In genomic region chr5:74285764-74286163, GRCm38 (mm10) we compare ENCODE assay signal across 26 mouse cellular contexts.
A peak's percentile ranks its signal among the peaks of the same experiment; 100 is the strongest.
DNase-seq lines count a peak whose midpoint lies in the region; ATAC-seq lines count a peak whose summit lies in the region.
"Had no signal": no experiment of that assay in that cellular context is flagged by ENCODE, and none has a peak within 500 bp of the region (broad histone marks: within the 10 kb centered on the region; RNA-seq: fewer than 3 reads in every experiment).

No protein-coding gene starts in this region.

- intact Hi-C loops in heart, postnatal 25 days (cut with DNase I) = no loop called here

- no peaks in the 10 kb centered on the region for H3K27me3 ChIP-seq in heart, embryonic 16.5 days (ENCODE audit: control insufficient read depth, insufficient read depth, low read length)
- no peaks in the 10 kb centered on the region for H3K27me3 ChIP-seq in embryonic facial prominence, embryonic 14.5 days (replicated peaks; ENCODE audit: control insufficient read depth, insufficient read depth, low read length)
- no peaks in the 10 kb centered on the region; the same call in 1 of the 2 replicates for H3K27me3 ChIP-seq in limb, embryonic 12.5 days
- H3K27me3 ChIP-seq in neural tube, embryonic 15.5 days (replicated peaks) = peaks cover 2% of the 10 kb centered on the region; the same call in 1 of the 2 replicates
- H3K27me3 ChIP-seq: forebrain, embryonic 13.5 days; liver, embryonic 15.5 days; midbrain, embryonic 15.5 days; stomach, embryonic 15.5 days had no signal

- H3K9ac ChIP-seq in heart, embryonic 16.5 days (ENCODE audit: low read length) = no peak overlapping the region
- H3K9ac ChIP-seq in embryonic facial prominence, embryonic 14.5 days (ENCODE audit: low read depth, low read length) = no peak overlapping the region
- H3K9ac ChIP-seq in limb, embryonic 12.5 days (replicated peaks) = no peak overlapping the region
- no peak overlapping the region for H3K9ac ChIP-seq in neural tube, embryonic 15.5 days (replicated peaks)
- H3K9ac ChIP-seq: forebrain, embryonic 13.5 days; liver, embryonic 15.5 days; lung, embryonic 14.5 days; midbrain, embryonic 15.5 days; stomach, embryonic 15.5 days had no signal

- H3K27ac ChIP-seq in heart, embryonic 16.5 days (ENCODE audit: low read length) = peak overlapping the region; percentile 60
- 0 out of 2 replicates have a peak overlapping the region, but pooled peaks have one; percentile 24 for H3K27ac ChIP-seq in embryonic facial prominence, embryonic 14.5 days (replicated peaks; ENCODE audit: low read depth, low read length)
- H3K27ac ChIP-seq in limb, embryonic 12.5 days = 0 out of 2 replicates have a peak overlapping the region, but pooled peaks have one; percentile 24
- no peak overlapping the region for H3K27ac ChIP-seq in neural tube, embryonic 15.5 days (replicated peaks)
- H3K27ac ChIP-seq: forebrain, embryonic 13.5 days; kidney, postnatal 0 days; liver, embryonic 15.5 days; midbrain, embryonic 10.5 days; midbrain, embryonic 15.5 days; stomach, embryonic 15.5 days had no signal

- ATAC-seq in heart, embryonic 16.5 days (replicated peaks; ENCODE audit: extremely low read depth, insufficient read depth, low FRiP score) = no peak
- no peak for ATAC-seq in embryonic facial prominence, embryonic 14.5 days (ENCODE audit: low read depth)
- no peak for ATAC-seq in limb, embryonic 12.5 days (ENCODE audit: insufficient number of reproducible peaks, insufficient read depth, low FRiP score, low TSS enrichment, low read depth)
- no peak for ATAC-seq in neural tube, embryonic 15.5 days (ENCODE audit: low FRiP score)
- ATAC-seq: forebrain, embryonic 13.5 days; hindbrain, embryonic 16.5 days; midbrain, embryonic 15.5 days had no signal

- H3K4me3 ChIP-seq in heart, embryonic 16.5 days (ENCODE audit: low read length) = no peak overlapping the region
- no peak overlapping the region for H3K4me3 ChIP-seq in embryonic facial prominence, embryonic 14.5 days (ENCODE audit: low read depth, low read length)
- H3K4me3 ChIP-seq in limb, embryonic 12.5 days (replicated peaks) = no peak overlapping the region
- H3K4me3 ChIP-seq in neural tube, embryonic 15.5 days (replicated peaks) = no peak overlapping the region
- H3K4me3 ChIP-seq: forebrain, embryonic 13.5 days; liver, embryonic 15.5 days; midbrain, embryonic 10.5 days; midbrain, embryonic 15.5 days; stomach, embryonic 15.5 days had no signal

- H3K9me3 ChIP-seq in heart, embryonic 16.5 days (replicated peaks; ENCODE audit: control insufficient read depth, low read length) = no peaks in the 10 kb centered on the region
- no peaks in the 10 kb centered on the region for H3K9me3 ChIP-seq in embryonic facial prominence, embryonic 14.5 days (ENCODE audit: control insufficient read depth, low read length)
- no peaks in the 10 kb centered on the region for H3K9me3 ChIP-seq in limb, embryonic 12.5 days
- no peaks in the 10 kb centered on the region for H3K9me3 ChIP-seq in neural tube, embryonic 15.5 days (replicated peaks)
- H3K9me3 ChIP-seq: forebrain, embryonic 13.5 days; G1E; liver, embryonic 15.5 days; midbrain, embryonic 10.5 days; midbrain, embryonic 15.5 days; stomach, embryonic 15.5 days had no signal

- peaks cover 24% of the 10 kb centered on the region for H3K4me1 ChIP-seq in heart, embryonic 16.5 days (ENCODE audit: control insufficient read depth, insufficient read depth, low read length)
- peaks cover 39% of the 10 kb centered on the region for H3K4me1 ChIP-seq in embryonic facial prominence, embryonic 14.5 days (ENCODE audit: control insufficient read depth, insufficient read depth, low read length)
- peaks cover 31% of the 10 kb centered on the region for H3K4me1 ChIP-seq in limb, embryonic 12.5 days (replicated peaks)
- H3K4me1 ChIP-seq in neural tube, embryonic 15.5 days = peaks cover 12% of the 10 kb centered on the region; the same call in 1 of the 2 replicates
- H3K4me1 ChIP-seq: forebrain, embryonic 13.5 days; midbrain, embryonic 15.5 days had no signal

- DNase-seq in embryo, embryonic 10.5 days (ENCODE audit: low spot score) = peak; percentile 37
- DNase-seq in embryo, embryonic 11 days = no peak
- no peak for DNase-seq in heart, postnatal 25 days (ENCODE audit: low spot score)
- peak; percentile 61 for DNase-seq in embryonic facial prominence, embryonic 14.5 days (ENCODE audit: low spot score)
- no peak for DNase-seq in adrenal gland, postnatal 4 days (ENCODE audit: low spot score in 2 of 2)
- DNase-seq: adrenal gland, postnatal 25 days; cerebellum, adult 8-10 months; gastrocnemius, postnatal 25 days; kidney, adult 8-10 months; kidney, postnatal 4 days; layer of hippocampus, postnatal 36 days; left cerebral cortex, postnatal 4 days; lung, embryonic 14.5 days; lung, postnatal 14 days; right cerebral cortex, postnatal 25 days had no signal

- H3K4me2 ChIP-seq in heart, embryonic 16.5 days (ENCODE audit: low read depth, low read length) = no peak overlapping the region
- H3K4me2 ChIP-seq in embryonic facial prominence, embryonic 14.5 days (ENCODE audit: low read depth, low read length) = no peak overlapping the region
- no peak overlapping the region for H3K4me2 ChIP-seq in limb, embryonic 12.5 days
- no peak overlapping the region for H3K4me2 ChIP-seq in neural tube, embryonic 15.5 days
- H3K4me2 ChIP-seq: forebrain, embryonic 13.5 days; liver, embryonic 15.5 days; lung, embryonic 14.5 days; midbrain, embryonic 15.5 days; stomach, embryonic 15.5 days had no signal

- no peaks in the 10 kb centered on the region for H3K36me3 ChIP-seq in heart, embryonic 16.5 days (ENCODE audit: control insufficient read depth, insufficient read depth)
- H3K36me3 ChIP-seq in embryonic facial prominence, embryonic 14.5 days (ENCODE audit: control insufficient read depth, insufficient read depth, low read length) = no peaks in the 10 kb centered on the region
- H3K36me3 ChIP-seq in limb, embryonic 12.5 days = no peaks in the 10 kb centered on the region
- H3K36me3 ChIP-seq in neural tube, embryonic 15.5 days = no peaks in the 10 kb centered on the region
- H3K36me3 ChIP-seq: G1E; liver, embryonic 15.5 days; midbrain, embryonic 10.5 days; midbrain, embryonic 15.5 days; stomach, embryonic 15.5 days had no signal

- WGBS in heart, embryonic 16.5 days = 43% methylated on average over 7 of the region's 7 CpGs
- 26% methylated on average over 7 of the region's 7 CpGs for WGBS in embryonic facial prominence, embryonic 14.5 days
- WGBS in limb, embryonic 12.5 days = 23% methylated on average over 7 of the region's 7 CpGs
- WGBS in neural tube, embryonic 15.5 days = 49% methylated on average over 7 of the region's 7 CpGs

Comparison
In these comparisons a context has a peak if more than half of its experiments do, and no peak if none do; other contexts are left out.
1. DNase-seq: peak in embryo, embryonic 10.5 days (single experiment) and embryonic facial prominence, embryonic 14.5 days (single experiment); none in embryo, embryonic 11 days (single experiment), heart, postnatal 25 days (single experiment) and adrenal gland, postnatal 4 days (0 of 2).